Mouse (Mus musculus): ENCODE measurements around the gene Trim72. TPM values are rescaled to one million over a fixed set of nuclear protein-coding genes. Genes with fewer than 3 reads are reported as not detected.

The Trim72 gene
- 1.4 TPM for polyA plus RNA-seq (2014; fragmentation: Illumina TruSeq; extraction: RNeasy Lipid Tissue Mini Kit (QIAGEN cat#74804); ENCODE audit: insufficient read depth, low read depth, low replicate concordance)

DNA sequence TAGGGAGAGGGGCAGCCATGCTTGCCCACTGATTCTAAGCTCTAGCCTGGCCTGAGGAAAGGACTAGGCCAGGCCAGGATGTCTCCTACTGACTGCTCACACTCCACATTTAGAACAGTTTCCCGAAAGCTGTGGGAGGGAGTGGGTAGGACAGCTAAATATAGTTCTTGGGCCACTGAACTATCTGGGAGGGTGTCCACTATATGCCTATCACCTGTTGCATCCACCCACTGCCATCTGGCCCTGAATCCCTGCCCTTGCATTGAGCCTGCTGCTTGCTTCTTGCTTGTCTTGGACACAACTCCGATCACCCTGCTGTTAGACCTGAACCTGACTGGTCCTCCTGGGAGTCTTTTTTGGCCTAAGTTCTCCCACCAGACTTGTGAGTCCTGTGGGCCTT lies at the start of gene Trim72:
TSS of gene Trim72 (plus strand) at position 262 of the 400 bp plus-strand sequence.

DNA sequence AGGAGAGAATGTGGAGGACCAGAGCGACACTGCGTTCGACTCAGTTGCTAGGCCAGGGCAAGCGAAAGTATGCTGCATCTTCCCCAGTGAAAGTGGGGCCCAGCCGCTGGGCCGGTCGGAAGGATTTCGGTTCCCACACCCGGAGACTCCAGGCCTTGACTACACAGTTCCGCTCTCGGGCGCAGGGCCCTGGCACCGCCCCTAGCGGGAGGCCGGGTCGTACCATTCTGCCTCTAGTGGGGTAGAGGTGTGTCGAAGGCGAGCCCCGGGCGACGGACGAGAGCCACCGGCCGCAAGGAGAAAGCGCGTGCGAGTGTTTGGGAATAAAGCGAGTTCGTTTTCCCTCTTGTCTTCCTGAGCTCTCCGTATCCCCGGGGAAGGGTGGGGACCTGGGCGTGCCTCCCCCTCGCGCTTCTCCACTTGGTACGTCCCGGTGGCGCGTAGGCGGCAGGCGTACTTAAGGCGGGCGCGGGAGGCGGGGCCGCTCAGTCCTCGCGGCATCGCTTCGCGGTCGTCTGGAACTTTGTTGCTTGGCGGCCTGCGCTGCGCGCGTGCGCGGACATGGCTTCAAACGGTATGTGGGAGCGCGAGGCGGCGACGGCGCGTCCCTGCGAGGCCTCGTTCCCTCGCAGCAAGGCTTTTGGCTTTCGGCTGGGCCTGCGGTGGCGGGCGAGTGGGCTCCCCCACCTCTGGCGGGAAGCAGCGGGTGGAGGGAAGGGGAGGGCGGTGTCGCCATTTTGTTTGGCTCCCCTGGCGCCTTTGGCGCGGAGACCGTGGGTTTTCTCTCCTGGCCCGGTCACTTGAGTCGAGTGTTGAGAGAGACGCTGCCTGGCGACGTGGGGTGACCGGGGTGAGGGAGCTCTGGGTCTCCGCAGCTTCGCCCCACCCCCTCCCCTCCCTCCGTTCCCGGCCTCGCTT lies 36.5 kb upstream of the Trim72 start, which contains the start of gene Fus:
TSS of gene Fus (plus strand) at position 454 of the 918 bp plus-strand sequence.

DNA sequence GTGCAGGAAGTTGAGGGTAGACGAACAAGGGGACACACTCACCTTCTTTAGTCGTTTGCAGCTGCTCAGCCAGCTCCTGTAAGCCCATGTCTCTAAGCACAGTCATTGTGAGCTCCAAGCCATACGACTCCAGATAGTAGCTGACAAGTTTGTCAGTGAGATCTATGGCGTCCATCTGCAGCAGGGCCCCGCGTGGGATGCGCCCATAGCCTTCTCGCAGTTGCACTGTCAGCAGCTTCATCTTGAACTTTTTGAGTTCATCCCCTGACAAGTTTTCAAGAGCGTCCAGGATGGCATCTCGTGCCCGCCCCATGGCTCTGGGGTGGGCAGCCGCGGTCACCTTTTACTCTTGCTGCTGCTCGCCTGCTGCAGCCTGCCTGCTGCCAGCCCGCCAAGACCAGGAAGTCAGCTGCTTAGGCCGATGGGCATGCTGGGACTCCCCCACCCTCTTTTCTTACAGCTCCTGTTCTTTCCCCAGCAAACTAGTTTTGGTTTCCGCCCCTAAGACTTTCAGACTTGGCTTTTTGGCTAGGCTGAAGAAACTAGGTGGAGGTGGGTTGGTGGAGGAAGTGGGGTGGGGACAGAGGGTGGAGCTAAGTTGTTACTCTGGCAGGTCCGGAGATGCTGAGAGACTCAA lies 10.3 kb upstream of the Trim72 start, which contains the start of gene Pycard:
TSS of gene Pycard (minus strand) at position 527 of the 637 bp plus-strand sequence.

Other genes with a start within 250 kb of the Trim72 start
- gene Orai3, start 234.1 kb upstream of the Trim72 start, polyA plus RNA-seq (2014; fragmentation: Illumina TruSeq; extraction: RNeasy Lipid Tissue Mini Kit (QIAGEN cat#74804); ENCODE audit: insufficient read depth, low read depth, low replicate concordance) = 36.1 TPM
- 6.3 TPM for gene Setd1a, start 227.3 kb upstream of the Trim72 start, polyA plus RNA-seq (2014; fragmentation: Illumina TruSeq; extraction: RNeasy Lipid Tissue Mini Kit (QIAGEN cat#74804); ENCODE audit: insufficient read depth, low read depth, low replicate concordance)
- gene Gm49388, start 218.3 kb upstream of the Trim72 start, polyA plus RNA-seq (2014; fragmentation: Illumina TruSeq; extraction: RNeasy Lipid Tissue Mini Kit (QIAGEN cat#74804); ENCODE audit: insufficient read depth, low read depth, low replicate concordance) = not detected
- gene Hsd3b7, start 203.3 kb upstream of the Trim72 start, polyA plus RNA-seq (2014; fragmentation: Illumina TruSeq; extraction: RNeasy Lipid Tissue Mini Kit (QIAGEN cat#74804); ENCODE audit: insufficient read depth, low read depth, low replicate concordance) = 43.9 TPM
- gene Stx4a, start 179.7 kb upstream of the Trim72 start, polyA plus RNA-seq (2014; fragmentation: Illumina TruSeq; extraction: RNeasy Lipid Tissue Mini Kit (QIAGEN cat#74804); ENCODE audit: insufficient read depth, low read depth, low replicate concordance) = 82.2 TPM
- gene Stx1b, start 179.4 kb upstream of the Trim72 start, polyA plus RNA-seq (2014; fragmentation: Illumina TruSeq; extraction: RNeasy Lipid Tissue Mini Kit (QIAGEN cat#74804); ENCODE audit: insufficient read depth, low read depth, low replicate concordance) = 0.61 TPM
- 7.3 TPM for gene Zfp646, start 127.7 kb upstream of the Trim72 start, polyA plus RNA-seq (2014; fragmentation: Illumina TruSeq; extraction: RNeasy Lipid Tissue Mini Kit (QIAGEN cat#74804); ENCODE audit: insufficient read depth, low read depth, low replicate concordance)
- gene Zfp668, start 127.1 kb upstream of the Trim72 start, polyA plus RNA-seq (2014; fragmentation: Illumina TruSeq; extraction: RNeasy Lipid Tissue Mini Kit (QIAGEN cat#74804); ENCODE audit: insufficient read depth, low read depth, low replicate concordance) = 2.2 TPM
- 1.5 TPM for gene Prss53, start 113.0 kb upstream of the Trim72 start, polyA plus RNA-seq (2014; fragmentation: Illumina TruSeq; extraction: RNeasy Lipid Tissue Mini Kit (QIAGEN cat#74804); ENCODE audit: insufficient read depth, low read depth, low replicate concordance)
- gene Gm21974, start 108.5 kb upstream of the Trim72 start, polyA plus RNA-seq (2014; fragmentation: Illumina TruSeq; extraction: RNeasy Lipid Tissue Mini Kit (QIAGEN cat#74804); ENCODE audit: insufficient read depth, low read depth, low replicate concordance) = not detected
- 114 TPM for gene Vkorc1, start 108.3 kb upstream of the Trim72 start, polyA plus RNA-seq (2014; fragmentation: Illumina TruSeq; extraction: RNeasy Lipid Tissue Mini Kit (QIAGEN cat#74804); ENCODE audit: insufficient read depth, low read depth, low replicate concordance)
- gene Bckdk, start 99.9 kb upstream of the Trim72 start, polyA plus RNA-seq (2014; fragmentation: Illumina TruSeq; extraction: RNeasy Lipid Tissue Mini Kit (QIAGEN cat#74804); ENCODE audit: insufficient read depth, low read depth, low replicate concordance) = 36.0 TPM
- 15.1 TPM for gene Kat8, start 91.4 kb upstream of the Trim72 start, polyA plus RNA-seq (2014; fragmentation: Illumina TruSeq; extraction: RNeasy Lipid Tissue Mini Kit (QIAGEN cat#74804); ENCODE audit: insufficient read depth, low read depth, low replicate concordance)
- gene Prss8, start 73.8 kb upstream of the Trim72 start, polyA plus RNA-seq (2014; fragmentation: Illumina TruSeq; extraction: RNeasy Lipid Tissue Mini Kit (QIAGEN cat#74804); ENCODE audit: insufficient read depth, low read depth, low replicate concordance) = 48.3 TPM
- gene Prss36, start 57.2 kb upstream of the Trim72 start, polyA plus RNA-seq (2014; fragmentation: Illumina TruSeq; extraction: RNeasy Lipid Tissue Mini Kit (QIAGEN cat#74804); ENCODE audit: insufficient read depth, low read depth, low replicate concordance) = 8.8 TPM
- 182 TPM for gene Fus, start 36.5 kb upstream of the Trim72 start, polyA plus RNA-seq (2014; fragmentation: Illumina TruSeq; extraction: RNeasy Lipid Tissue Mini Kit (QIAGEN cat#74804); ENCODE audit: insufficient read depth, low read depth, low replicate concordance)
- 31.3 TPM for gene Pycard, start 10.1 kb upstream of the Trim72 start, polyA plus RNA-seq (2014; fragmentation: Illumina TruSeq; extraction: RNeasy Lipid Tissue Mini Kit (QIAGEN cat#74804); ENCODE audit: insufficient read depth, low read depth, low replicate concordance)
- gene Itgam, start 58.7 kb downstream of the Trim72 start, polyA plus RNA-seq (2014; fragmentation: Illumina TruSeq; extraction: RNeasy Lipid Tissue Mini Kit (QIAGEN cat#74804); ENCODE audit: insufficient read depth, low read depth, low replicate concordance) = 5.6 TPM
- 2.2 TPM for gene Gm49368, start 58.7 kb downstream of the Trim72 start, polyA plus RNA-seq (2014; fragmentation: Illumina TruSeq; extraction: RNeasy Lipid Tissue Mini Kit (QIAGEN cat#74804); ENCODE audit: insufficient read depth, low read depth, low replicate concordance)
- 11.9 TPM for gene Itgax, start 125.6 kb downstream of the Trim72 start, polyA plus RNA-seq (2014; fragmentation: Illumina TruSeq; extraction: RNeasy Lipid Tissue Mini Kit (QIAGEN cat#74804); ENCODE audit: insufficient read depth, low read depth, low replicate concordance)
- gene Itgad, start 150.4 kb downstream of the Trim72 start, polyA plus RNA-seq (2014; fragmentation: Illumina TruSeq; extraction: RNeasy Lipid Tissue Mini Kit (QIAGEN cat#74804); ENCODE audit: insufficient read depth, low read depth, low replicate concordance) = 0.73 TPM
- 84.3 TPM for gene Cox6a2, start 202.4 kb downstream of the Trim72 start, polyA plus RNA-seq (2014; fragmentation: Illumina TruSeq; extraction: RNeasy Lipid Tissue Mini Kit (QIAGEN cat#74804); ENCODE audit: insufficient read depth, low read depth, low replicate concordance)
- gene Armc5, start 233.4 kb downstream of the Trim72 start, polyA plus RNA-seq (2014; fragmentation: Illumina TruSeq; extraction: RNeasy Lipid Tissue Mini Kit (QIAGEN cat#74804); ENCODE audit: insufficient read depth, low read depth, low replicate concordance) = 10.1 TPM
- 2.4 TPM for gene 9130023H24Rik, start 234.1 kb downstream of the Trim72 start, polyA plus RNA-seq (2014; fragmentation: Illumina TruSeq; extraction: RNeasy Lipid Tissue Mini Kit (QIAGEN cat#74804); ENCODE audit: insufficient read depth, low read depth, low replicate concordance)
- gene Tgfb1i1, start 242.9 kb downstream of the Trim72 start, polyA plus RNA-seq (2014; fragmentation: Illumina TruSeq; extraction: RNeasy Lipid Tissue Mini Kit (QIAGEN cat#74804); ENCODE audit: insufficient read depth, low read depth, low replicate concordance) = 45.0 TPM